Mouse (Mus musculus): ENCODE results near the gene Cdv3. TPM values are rescaled to one million over a fixed set of nuclear protein-coding genes. Genes with fewer than 3 reads are reported as not detected.

The Cdv3 gene
- total and polyA plus RNA-seq, 3 experiments: 115 to 258 (median 232) TPM

- no peak; the same call in 1 of the 2 replicates for TF ChIP-seq BHLHE40 (IDR thresholded peaks at IDR 0.05; ENCODE audit: borderline replicate concordance, low read depth, low read length)
- TF ChIP-seq POLR2AphosphoS5 (IDR thresholded peaks at IDR 0.05; ENCODE audit: borderline replicate concordance, low read depth, low read length): no peak
- TF ChIP-seq JUND (IDR thresholded peaks at IDR 0.05; ENCODE audit: low read depth, low read length): no peak
- no peak for TF ChIP-seq KAT2A (conservative IDR thresholded peaks at IDR 0.05; ENCODE audit: low read depth, low read length)
- peak; percentile 59 for TF ChIP-seq ELF1 (IDR thresholded peaks at IDR 0.05; ENCODE audit: low read depth, low read length)
- TF ChIP-seq USF2 (IDR thresholded peaks at IDR 0.05; ENCODE audit: borderline replicate concordance in 1 of 2, insufficient read depth in 1 of 2, low read depth in 1 of 2, low read length in 2 of 2): no peak
- 0 out of 2 replicates have a peak, but pooled peaks have one; percentile 59 for TF ChIP-seq MYC (IDR thresholded peaks at IDR 0.05; ENCODE audit: low read depth, low read length)
- no peak for TF ChIP-seq TBP (IDR thresholded peaks at IDR 0.05; ENCODE audit: low read depth, low read length)
- no peak for TF ChIP-seq POLR2AphosphoS2 (IDR thresholded peaks at IDR 0.05; ENCODE audit: low read length)
- 0 out of 2 replicates have a peak, but pooled peaks have one; percentile 18 for TF ChIP-seq TCF12 (IDR thresholded peaks at IDR 0.05; ENCODE audit: low read depth, low read length)
Measured at GRCm38 (mm10) chr9:103347045-103347444, 18.6 kb downstream of the Cdv3 start (continued).

- Histone ChIP-seq H3K79me2 (ENCODE audit: control insufficient read depth, insufficient read depth, low read length, poor library complexity) (no peaks in the 10 kb centered on the region; the same call in 1 of the 2 replicates), H3K27ac (ENCODE audit: control insufficient read depth, low read depth, low read length) (no peak overlapping the region), H3K9ac (ENCODE audit: control insufficient read depth, low read depth, low read length, poor library complexity, severe bottlenecking) (no peak overlapping the region), H3K36me3 (ENCODE audit: control insufficient read depth in 1 of 2, insufficient read depth in 2 of 2, low read length in 2 of 2) (peaks cover 12 to 47% of the 10 kb centered on the region in 2 experiments), H3K27me3 (ENCODE audit: control insufficient read depth in 1 of 2, insufficient read depth in 2 of 2, low read length in 2 of 2) (no peaks in the 10 kb centered on the region), H3K4me1 (ENCODE audit: control insufficient read depth in 1 of 2, insufficient read depth in 2 of 2, low read length in 2 of 2) (peaks cover 3 to 7% of the 10 kb centered on the region in 2 experiments; a peak in 3 of 4 replicates), H3K9me3 (replicated peaks; ENCODE audit: insufficient read depth, low read length) (no peaks in the 10 kb centered on the region), H3K4me3 (ENCODE audit: control insufficient read depth in 1 of 2, insufficient read depth in 1 of 2, low read depth in 2 of 2, low read length in 2 of 2) (no peak overlapping the region)
- peak; percentile 61 for DNase-seq (ENCODE audit: low read depth, low spot score)
- TF ChIP-seq SIN3A (IDR thresholded peaks at IDR 0.05; ENCODE audit: low read length) (peak; percentile 40; the same call in 1 of the 2 replicates), ELF1 (IDR thresholded peaks at IDR 0.05; ENCODE audit: low read depth, low read length) (0 out of 2 replicates have a peak, but pooled peaks have one; percentile 18), GABPA (IDR thresholded peaks at IDR 0.05; ENCODE audit: low read depth, low read length) (no peak)
Measured at GRCm38 (mm10) chr9:103336912-103337311, 28.7 kb downstream of the Cdv3 start.

- Histone ChIP-seq H3K79me2 (ENCODE audit: control insufficient read depth, insufficient read depth, low read length, poor library complexity) (peaks cover 2% of the 10 kb centered on the region), H3K9me3 (replicated peaks; ENCODE audit: insufficient read depth, low read length) (no peaks in the 10 kb centered on the region), H3K4me1 (ENCODE audit: control insufficient read depth in 1 of 2, insufficient read depth in 2 of 2, low read length in 2 of 2) (peaks cover 3 to 7% of the 10 kb centered on the region in 2 experiments; a peak in 3 of 4 replicates), H3K27ac (ENCODE audit: control insufficient read depth, low read depth, low read length) (no peak overlapping the region), H3K9ac (ENCODE audit: control insufficient read depth, low read depth, low read length, poor library complexity, severe bottlenecking) (no peak overlapping the region), H3K27me3 (ENCODE audit: control insufficient read depth in 1 of 2, insufficient read depth in 2 of 2, low read length in 2 of 2) (no peaks in the 10 kb centered on the region), H3K36me3 (ENCODE audit: control insufficient read depth in 1 of 2, insufficient read depth in 2 of 2, low read length in 2 of 2) (peaks cover 16 to 63% of the 10 kb centered on the region in 2 experiments), H3K4me3 (ENCODE audit: control insufficient read depth in 1 of 2, insufficient read depth in 1 of 2, low read depth in 2 of 2, low read length in 2 of 2) (no peak overlapping the region)
- TF ChIP-seq E2F4 (IDR thresholded peaks at IDR 0.05; ENCODE audit: borderline replicate concordance, low read depth, low read length) (no peak), RAD21 (IDR thresholded peaks at IDR 0.05; ENCODE audit: low read depth, low read length) (no peak), GABPA (IDR thresholded peaks at IDR 0.05; ENCODE audit: low read depth, low read length) (no peak), ZC3H11A (IDR thresholded peaks at IDR 0.05; ENCODE audit: low read depth, low read length) (no peak), MYB (IDR thresholded peaks at IDR 0.05; ENCODE audit: low read depth, low read length) (no peak), USF1 (IDR thresholded peaks at IDR 0.05; ENCODE audit: low read depth, low read length) (no peak), NELFE (IDR thresholded peaks at IDR 0.05; ENCODE audit: low read depth, low read length) (no peak), CHD2 (IDR thresholded peaks at IDR 0.05; ENCODE audit: low read length) (no peak), ZMIZ1 (IDR thresholded peaks at IDR 0.05; ENCODE audit: low read depth, low read length) (no peak), POLR2A (IDR thresholded peaks at IDR 0.05; ENCODE audit: control insufficient read depth in 1 of 2, insufficient read depth in 1 of 2, low read depth in 1 of 2, low read length in 2 of 2, poor library complexity in 1 of 2) (no peak), UBTF (IDR thresholded peaks at IDR 0.05; ENCODE audit: borderline replicate concordance, insufficient read depth, low read depth, low read length) (no peak), ELF1 (IDR thresholded peaks at IDR 0.05; ENCODE audit: low read depth, low read length) (no peak), HCFC1 (IDR thresholded peaks at IDR 0.05; ENCODE audit: low read depth, low read length) (no peak), TCF12 (IDR thresholded peaks at IDR 0.05; ENCODE audit: low read depth, low read length) (no peak), KAT2A (conservative IDR thresholded peaks at IDR 0.05; ENCODE audit: low read depth, low read length) (no peak)
- no peak for DNase-seq (ENCODE audit: low read depth, low spot score)
Measured at GRCm38 (mm10) chr9:103332663-103333062, 33.0 kb downstream of the Cdv3 start.

All from MEL (cell line).